Mouse (Mus musculus) neural tube, embryonic 14.5 days (tissue): Measurements from ENCODE around the gene Krt82. TPM values are rescaled to one million over a fixed set of nuclear protein-coding genes. Genes with fewer than 3 reads are reported as not detected.
"Not testable (repeated sequence)": the region's sequence is repeated elsewhere in the genome, so short reads cannot be mapped to it uniquely, and the experiment has no call there.

ENCODE experiments used
- ATAC-seq: fragments of 200-750 bp; cut with Nextera tagmentation; 2 replicates; pipeline ENCODE4 v1.8.0; 2017; ENCODE audit warnings: low read depth, mild to moderate bottlenecking, moderate TSS enrichment, moderate library complexity
- H3K27ac ChIP-seq: fragments of 300-500 bp; sonication (generic); 2 replicates; pipeline ENCODE4 v1.5.1; 2014; ENCODE audit warnings: low read depth, mild to moderate bottlenecking, control low read depth, low read length, moderate library complexity, mixed read lengths
- H3K27me3 ChIP-seq: fragments of 300-500 bp; sonication (generic); 2 replicates; pipeline ENCODE4 v1.6.1; 2014; ENCODE audit warnings: low read length; ENCODE audit not compliant: control insufficient read depth, insufficient read depth
- H3K36me3 ChIP-seq: fragments of 300-500 bp; sonication (generic); 2 replicates; pipeline ENCODE4 v1.6.1; 2014; ENCODE audit warnings: low read length, mixed read lengths; ENCODE audit not compliant: control insufficient read depth, insufficient read depth
- H3K4me1 ChIP-seq: fragments of 300-500 bp; sonication (generic); 2 replicates; pipeline ENCODE4 v1.6.1; 2014; ENCODE audit warnings: low read length; ENCODE audit not compliant: control insufficient read depth, insufficient read depth
- H3K4me2 ChIP-seq: fragments of 300-500 bp; sonication (generic); 2 replicates; pipeline ENCODE4 v1.6.1; 2014; ENCODE audit warnings: mild to moderate bottlenecking, low read depth, low read length, control low read depth
- H3K4me3 ChIP-seq: fragments of 300-500 bp; sonication (generic); 2 replicates; pipeline ENCODE4 v1.5.1; 2014; ENCODE audit warnings: low read depth, low read length, control low read depth, mixed read lengths
- H3K9ac ChIP-seq: fragments of 300-500 bp; sonication (generic); replicated peaks from 2 replicates; pipeline ENCODE4 v1.6.1; 2014; ENCODE audit warnings: low read depth, mild to moderate bottlenecking, control low read depth, low read length, mixed read lengths
- H3K9me3 ChIP-seq: fragments of 300-500 bp; sonication (generic); 2 replicates; pipeline ENCODE4 v1.6.1; 2016; ENCODE audit warnings: low read length; ENCODE audit not compliant: control insufficient read depth
- WGBS: fragments of 180-500 bp; shearing (Covaris S2); extraction: QIAGEN DNeasy Blood & Tissue Kit; methylation state at CpG from one replicate; pipeline ENCODE4 v1.1.7; 2014; 5-methylcytosine and 5-hydroxymethylcytosine counted together
- polyA plus RNA-seq: library from polyadenylated mRNA; unstranded; fragments of >200 nt; fragmentation: Nextera tagmentation; extraction: Ambion mirVana; gene quantifications from 2 replicates; pipeline ENCODE4 v1.2.1, GENCODE M21; 2014

The Krt82 gene
- polyA plus RNA-seq, 1 experiment from 2014 or later, result not detected

- 68% methylated on average over 7 of the region's 7 CpGs for WGBS
- Histone ChIP-seq H3K27ac (no peak within 1 kb of the TSS), H3K4me2 (no peak within 1 kb of the TSS), H3K36me3 (no peaks in the 10 kb centered on the region), H3K4me1 (no peaks in the 10 kb centered on the region), H3K9ac (no peak within 1 kb of the TSS), H3K27me3 (no peaks in the 10 kb centered on the region), H3K4me3 (no peak within 1 kb of the TSS), H3K9me3 (no peaks in the 10 kb centered on the region)
- ATAC-seq, result no peak
Observed at GRCm38 (mm10) chr15:101532720-101533119, 17.7 kb downstream of the Krt82 start, which contains the start of gene Krt84. Gene Krt84 (minus strand): TSS chr15:101532820.

DNA sequence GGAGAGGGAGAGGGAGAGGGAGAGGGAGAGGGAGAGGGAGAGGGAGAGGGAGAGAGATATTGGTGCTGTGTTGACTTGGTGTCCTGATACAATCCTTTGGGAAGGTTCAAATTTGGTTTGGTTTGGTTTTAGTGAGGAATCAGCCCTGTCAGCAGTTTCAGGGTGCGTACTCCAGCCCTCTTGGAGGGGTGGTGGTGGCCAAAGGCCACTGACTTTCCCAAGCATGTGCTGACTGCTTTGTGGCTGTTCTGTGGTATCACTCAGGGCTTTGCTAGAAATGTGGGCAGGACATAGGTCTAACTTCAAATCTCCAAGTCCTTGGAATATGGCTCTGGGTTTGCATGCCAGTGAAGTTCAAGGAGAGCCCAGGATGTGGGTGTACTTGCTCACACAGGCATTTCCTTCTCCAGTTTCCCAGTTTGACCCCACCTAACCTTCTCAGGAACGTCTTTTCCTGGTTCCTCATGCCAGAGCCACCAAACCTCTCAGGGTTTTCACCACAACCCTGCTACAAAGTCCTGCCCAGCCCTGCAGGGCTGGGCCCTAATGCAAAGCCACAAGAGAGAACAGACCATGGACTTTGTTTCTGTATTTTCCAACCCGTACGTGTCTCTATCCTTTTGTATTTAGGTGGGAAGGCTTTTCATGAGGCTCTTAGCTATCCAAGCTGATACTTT, 27.8 kb downstream of the Krt82 start:
- Histone ChIP-seq H3K36me3 (no peaks in the 10 kb centered on the region), H3K4me3 (no peak overlapping the region), H3K27me3 (no peaks in the 10 kb centered on the region), H3K9me3 (no peaks in the 10 kb centered on the region), H3K4me1 (no peaks in the 10 kb centered on the region), H3K27ac (no peak overlapping the region), H3K4me2 (no peak overlapping the region), H3K9ac (no peak overlapping the region)
- ATAC-seq, result no peak
- 76% methylated on average over 4 of the region's 4 CpGs for WGBS

- no peak overlapping the region for H3K9ac ChIP-seq
- H3K4me2 ChIP-seq, result no peak overlapping the region
- H3K27me3 ChIP-seq, result no peaks in the 10 kb centered on the region
- 15% methylated on average over 2 of the region's 2 CpGs for WGBS
- no peaks in the 10 kb centered on the region for H3K36me3 ChIP-seq
- H3K9me3 ChIP-seq, result no peaks in the 10 kb centered on the region
- no peak for ATAC-seq
- no peak overlapping the region for H3K27ac ChIP-seq
- H3K4me3 ChIP-seq, result no peak overlapping the region
- H3K4me1 ChIP-seq, result no peaks in the 10 kb centered on the region
Observed at GRCm38 (mm10) chr15:101519792-101520191, 30.7 kb downstream of the Krt82 start.

DNA sequence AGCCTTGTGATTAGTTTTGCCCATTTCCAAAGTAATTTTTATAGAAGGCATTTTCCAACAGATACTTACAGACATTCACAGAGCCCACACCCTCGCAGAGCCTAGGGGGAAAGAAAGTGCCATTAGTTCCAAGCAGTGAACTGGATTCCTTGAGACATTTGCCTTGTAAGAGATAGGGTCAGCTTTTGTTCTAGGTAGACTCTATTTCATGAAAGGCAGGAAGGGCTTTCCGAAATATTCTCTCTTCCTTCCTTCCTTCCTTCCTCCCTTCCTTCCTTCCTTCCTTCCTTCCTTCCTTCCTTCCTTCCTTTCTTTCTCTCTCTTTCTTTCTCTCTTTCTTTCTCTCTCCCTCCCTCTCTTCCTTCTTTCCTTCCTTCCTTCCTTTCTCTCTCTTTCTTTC, 33.3 kb downstream of the Krt82 start, which contains the start of gene Gm49425:
Gene Gm49425 (minus strand): TSS at position 101 of the 400 bp plus-strand sequence.
- H3K27ac ChIP-seq, H3K4me1 ChIP-seq, ATAC-seq, H3K36me3 ChIP-seq, H3K4me3 ChIP-seq, H3K4me2 ChIP-seq, H3K9ac ChIP-seq, H3K27me3 ChIP-seq, H3K9me3 ChIP-seq: not testable (repeated sequence)
- WGBS, result 85% methylated on average over 2 of the region's 2 CpGs

- Histone ChIP-seq H3K27ac (no peak overlapping the region), H3K27me3 (no peaks in the 10 kb centered on the region), H3K4me1 (no peaks in the 10 kb centered on the region), H3K9me3 (no peaks in the 10 kb centered on the region), H3K4me3 (no peak overlapping the region), H3K9ac (no peak overlapping the region), H3K36me3 (no peaks in the 10 kb centered on the region), H3K4me2 (no peak overlapping the region)
- WGBS, result 81% methylated on average over 9 of the region's 9 CpGs
- no peak for ATAC-seq
Observed at GRCm38 (mm10) chr15:101508247-101508646, 42.2 kb downstream of the Krt82 start.

DNA sequence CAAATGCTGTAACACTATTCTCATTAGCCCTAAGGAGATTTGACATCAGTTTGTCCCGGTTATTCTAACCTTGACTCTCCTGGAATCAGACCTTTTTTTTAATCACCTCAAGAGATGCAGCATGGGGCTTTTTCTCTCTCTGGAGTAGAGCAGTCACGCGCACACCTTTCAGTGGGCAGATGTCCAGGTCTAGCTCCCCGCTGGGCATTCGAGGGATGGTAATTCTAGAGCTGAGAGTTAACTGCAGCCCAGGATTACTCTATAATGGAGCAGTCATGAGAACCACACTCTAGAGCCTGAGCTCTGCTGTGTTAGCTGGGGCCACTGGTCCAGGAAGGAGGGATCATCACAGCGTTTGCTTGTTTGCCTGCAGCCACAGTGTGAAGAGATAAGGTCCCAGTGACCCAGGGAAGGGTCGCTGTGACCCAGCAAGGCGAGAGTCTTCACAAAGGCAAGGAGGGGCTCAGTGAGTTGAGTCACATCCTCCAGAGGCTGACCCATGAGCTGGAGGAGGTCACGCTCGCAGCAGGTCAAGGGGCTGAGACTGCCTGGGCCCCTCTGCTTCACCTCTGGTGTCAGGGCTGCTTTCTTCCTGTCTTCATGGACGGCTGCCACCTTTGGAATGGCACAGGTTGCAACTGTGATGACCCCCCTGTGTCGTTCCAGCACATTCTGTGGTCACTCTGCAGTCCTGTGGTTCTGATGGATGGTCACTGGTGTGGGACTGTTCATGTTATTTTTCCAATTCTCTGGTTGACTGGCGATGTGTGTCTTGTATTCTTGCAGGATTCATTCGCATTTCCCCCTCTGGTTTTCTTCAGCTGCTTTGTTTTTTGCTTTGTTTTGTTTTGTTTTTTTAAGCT, 43.3 kb downstream of the Krt82 start:
- Histone ChIP-seq H3K36me3 (no peaks in the 10 kb centered on the region), H3K9ac (no peak overlapping the region), H3K4me1 (no peaks in the 10 kb centered on the region), H3K9me3 (no peaks in the 10 kb centered on the region), H3K4me3 (no peak overlapping the region), H3K4me2 (no peak overlapping the region), H3K27me3 (no peaks in the 10 kb centered on the region), H3K27ac (no peak overlapping the region)
- 77% methylated on average over 14 of the region's 14 CpGs for WGBS
- no peak for ATAC-seq

DNA sequence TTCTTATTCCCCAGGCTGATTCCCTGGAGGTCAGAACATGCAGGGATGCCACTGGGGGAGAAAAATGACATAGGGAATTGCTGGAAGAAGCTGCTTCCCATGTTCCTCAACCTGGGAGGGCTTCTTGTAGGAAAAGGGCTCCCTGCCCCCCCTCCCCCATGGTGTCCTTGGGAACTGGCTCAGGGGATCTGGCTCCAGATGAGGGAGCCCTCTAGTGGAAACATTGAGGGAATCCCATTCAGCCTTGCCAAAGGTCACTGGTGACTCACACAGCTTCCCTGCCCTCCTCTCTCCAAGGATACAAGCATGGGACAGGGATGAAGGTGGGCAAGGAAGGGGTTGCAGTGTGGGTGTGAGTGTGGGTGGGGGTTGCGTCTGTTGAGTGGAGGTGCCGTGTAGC, 53.3 kb downstream of the Krt82 start:
- WGBS, result 74% methylated on average over 2 of the region's 2 CpGs

GRCm38 (mm10) chr15:101495266-101495665, 55.2 kb downstream of the Krt82 start:
- H3K9me3 ChIP-seq, result no peaks in the 10 kb centered on the region
- no peak for ATAC-seq
- no peak overlapping the region for H3K4me3 ChIP-seq
- H3K36me3 ChIP-seq, result no peaks in the 10 kb centered on the region
- H3K27ac ChIP-seq, result no peak overlapping the region
- no peaks in the 10 kb centered on the region for H3K27me3 ChIP-seq
- no peaks in the 10 kb centered on the region for H3K4me1 ChIP-seq
- WGBS, result 83% methylated on average over 8 of the region's 8 CpGs
- no peak overlapping the region for H3K4me2 ChIP-seq
- H3K9ac ChIP-seq, result no peak overlapping the region

More for the DNA sequence above, 53.3 kb downstream of the Krt82 start:
- ATAC-seq, result no peak
- Histone ChIP-seq H3K4me1 (no peaks in the 10 kb centered on the region), H3K27ac (no peak overlapping the region), H3K4me2 (no peak overlapping the region), H3K27me3 (no peaks in the 10 kb centered on the region), H3K9ac (no peak overlapping the region), H3K9me3 (no peaks in the 10 kb centered on the region), H3K36me3 (no peaks in the 10 kb centered on the region), H3K4me3 (no peak overlapping the region)

GRCm38 (mm10) chr15:101494203-101494602, 56.3 kb downstream of the Krt82 start:
- Histone ChIP-seq H3K9ac (no peak overlapping the region), H3K4me1 (no peaks in the 10 kb centered on the region), H3K27ac (no peak overlapping the region), H3K4me2 (no peak overlapping the region), H3K9me3 (no peaks in the 10 kb centered on the region), H3K27me3 (no peaks in the 10 kb centered on the region), H3K4me3 (no peak overlapping the region), H3K36me3 (no peaks in the 10 kb centered on the region)
- ATAC-seq, result no peak
- 38% methylated on average over 1 of the region's 1 CpGs for WGBS
